Mouse (Mus musculus) testis, adult 2 months (tissue): Measurements from ENCODE around the gene Ebi3. TPM values are rescaled to one million over a fixed set of nuclear protein-coding genes. Genes with fewer than 3 reads are reported as not detected.
"Not testable (repeated sequence)": the region's sequence is repeated elsewhere in the genome, so short reads cannot be mapped to it uniquely, and the experiment has no call there.

Source experiments
- H3K27ac ChIP-seq: fragments of 200-500 bp; 2 replicates; pipeline ENCODE4 v1.5.1; 2012; ENCODE audit warnings: low read depth, low read length; ENCODE audit not compliant: control insufficient read depth, insufficient read depth
- H3K27me3 ChIP-seq: fragments of 200-500 bp; 2 replicates; pipeline ENCODE4 v1.6.1; 2012; ENCODE audit warnings: mild to moderate bottlenecking, low read length, moderate library complexity; ENCODE audit not compliant: control insufficient read depth, insufficient read depth
- H3K36me3 ChIP-seq: fragments of 200-500 bp; 2 replicates; pipeline ENCODE4 v1.6.1; 2012; ENCODE audit warnings: mild to moderate bottlenecking, low read length; ENCODE audit not compliant: control insufficient read depth, insufficient read depth
- H3K4me1 ChIP-seq: fragments of 200-500 bp; 2 replicates; pipeline ENCODE4 v1.6.1; 2012; ENCODE audit warnings: low read length; ENCODE audit not compliant: control insufficient read depth, insufficient read depth
- H3K4me3 ChIP-seq: fragments of 200-500 bp; 2 replicates; pipeline ENCODE4 v1.5.1; 2012; ENCODE audit warnings: low read depth, mild to moderate bottlenecking, low read length, moderate library complexity, mixed read lengths; ENCODE audit not compliant: control insufficient read depth
- CTCF ChIP-seq: fragments of 200-500 bp; IDR thresholded peaks from 2 replicates; pipeline ENCODE4 v1.5.1; 2012; ENCODE audit warnings: low read depth, mild to moderate bottlenecking, inconsistent platforms, low read length, moderate library complexity; ENCODE audit not compliant: control insufficient read depth, insufficient read depth, insufficient replicate concordance
- POLR2A ChIP-seq: fragments of 200-500 bp; IDR thresholded peaks from 2 replicates; pipeline ENCODE4 v1.6.1; 2012; ENCODE audit warnings: low read depth, mild to moderate bottlenecking, inconsistent platforms, low read length, moderate library complexity; ENCODE audit not compliant: control insufficient read depth
- polyA plus RNA-seq: library from polyadenylated mRNA; depleted of rRNA; stranded (reverse); fragments of >200 nt; gene quantifications from 2 replicates; pipeline ENCODE4 v1.2.3, GENCODE M21; 2012

Gene Ebi3
- polyA plus RNA-seq, 1 experiment: 0.75 TPM

- H3K36me3 ChIP-seq: no peaks in the 10 kb centered on the region
- no peaks in the 10 kb centered on the region for H3K27me3 ChIP-seq
- H3K4me3 ChIP-seq: no peak overlapping the region
- H3K4me1 ChIP-seq: no peaks in the 10 kb centered on the region; the same call in 1 of the 2 replicates
- H3K27ac ChIP-seq: no peak overlapping the region
- TF ChIP-seq CTCF: no peak
- TF ChIP-seq POLR2A: no peak
Observed at GRCm38 (mm10) chr17:55933191-55933590, 19.2 kb upstream of the Ebi3 start.

DNA sequence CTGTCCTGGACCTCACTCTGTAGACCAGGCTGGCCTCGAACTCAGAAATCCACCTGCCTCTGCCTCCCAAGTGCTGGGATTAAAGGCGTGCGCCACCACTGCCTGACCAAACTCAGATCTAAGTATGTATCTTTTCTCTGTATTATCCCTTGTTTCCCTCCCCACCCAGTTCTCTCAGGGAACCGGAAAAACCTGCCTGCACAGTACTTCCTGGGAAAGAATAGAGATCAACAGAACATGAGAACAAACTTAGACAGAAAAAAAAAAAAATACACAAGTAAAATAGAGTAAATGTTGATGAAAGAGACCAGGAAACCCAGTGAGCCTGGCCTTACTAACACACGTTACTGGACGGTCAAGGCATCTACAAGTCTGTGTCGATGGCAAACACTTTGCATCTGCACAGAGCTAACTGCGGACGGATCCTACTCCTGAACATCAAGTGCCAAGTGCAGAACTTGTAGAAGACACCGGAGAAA, 8.0 kb upstream of the Ebi3 start:
- H3K27me3 ChIP-seq, H3K4me1 ChIP-seq, H3K36me3 ChIP-seq: not testable (repeated sequence)
- H3K27ac ChIP-seq: peak overlapping the region; percentile 57
- H3K4me3 ChIP-seq: peak overlapping the region; percentile 84

- Histone ChIP-seq H3K27ac (peak overlapping the region; percentile 72), H3K4me3 (peak overlapping the region; percentile 84)
- not testable (repeated sequence) for H3K27me3 ChIP-seq, H3K36me3 ChIP-seq, H3K4me1 ChIP-seq
Observed at GRCm38 (mm10) chr17:55944866-55945682, 7.4 kb upstream of the Ebi3 start.

DNA sequence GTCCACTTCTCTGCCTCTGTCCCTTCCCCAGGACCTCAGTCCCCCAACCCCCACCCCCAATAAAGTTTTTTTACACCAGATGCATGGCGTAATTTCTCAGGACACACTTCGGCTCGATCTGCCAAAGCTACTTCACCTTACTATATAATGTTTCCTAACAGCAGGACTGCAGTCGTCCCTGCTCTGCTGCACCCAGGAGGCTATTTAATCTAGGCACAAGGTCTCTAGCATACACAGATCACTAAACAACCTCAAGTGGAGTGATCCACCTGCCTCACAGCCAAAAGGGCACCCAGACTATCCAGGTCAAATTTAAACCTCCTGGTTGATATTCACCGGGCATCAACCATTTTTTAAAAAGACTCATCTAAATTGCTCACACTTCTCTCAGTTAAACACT, 6.7 kb upstream of the Ebi3 start:
- no peaks in the 10 kb centered on the region for H3K27me3 ChIP-seq
- no peaks in the 10 kb centered on the region for H3K36me3 ChIP-seq
- peak overlapping the region; percentile 84 for H3K4me3 ChIP-seq
- no peaks in the 10 kb centered on the region; the same call in 1 of the 2 replicates for H3K4me1 ChIP-seq
- H3K27ac ChIP-seq: no peak overlapping the region
- TF ChIP-seq CTCF: no peak
- TF ChIP-seq POLR2A: no peak

DNA sequence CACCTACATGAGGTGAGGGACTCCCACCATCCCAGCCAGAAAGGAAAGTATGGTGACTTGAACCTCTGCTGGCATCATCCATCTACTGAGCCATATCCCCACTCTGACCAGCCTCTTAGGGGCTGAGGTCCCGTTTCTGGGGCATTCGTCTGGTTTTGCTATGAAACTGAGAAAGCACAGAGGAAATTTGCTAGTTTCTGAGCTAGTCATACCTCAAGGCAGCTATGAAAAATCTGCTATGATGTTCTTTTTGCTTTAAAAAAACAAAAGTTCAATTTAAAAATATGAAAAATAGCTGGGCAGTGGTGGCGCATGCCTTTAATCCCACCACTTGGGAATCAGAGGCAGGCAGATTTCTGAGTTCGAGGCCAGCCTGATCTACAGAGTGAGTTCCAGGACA, 3.8 kb upstream of the Ebi3 start:
- Histone ChIP-seq H3K36me3 (no peaks in the 10 kb centered on the region), H3K4me3 (no peak overlapping the region), H3K4me1 (no peaks in the 10 kb centered on the region; the same call in 1 of the 2 replicates), H3K27ac (no peak overlapping the region), H3K27me3 (no peaks in the 10 kb centered on the region)
- TF ChIP-seq POLR2A (no peak), CTCF (no peak)

GRCm38 (mm10) chr17:55949400-55949799, 3.0 kb upstream of the Ebi3 start, which contains the start of gene Zfp119b:
Gene Zfp119b (minus strand): TSS chr17:55949500.
- Histone ChIP-seq H3K27ac (no peak within 1 kb of the TSS), H3K4me1 (no peaks in the 10 kb centered on the region; the same call in 1 of the 2 replicates), H3K36me3 (no peaks in the 10 kb centered on the region), H3K27me3 (no peaks in the 10 kb centered on the region), H3K4me3 (no peak within 1 kb of the TSS)
- TF ChIP-seq CTCF: no peak
- no peak for TF ChIP-seq POLR2A

- Histone ChIP-seq H3K4me3 (no peak overlapping the region), H3K27me3 (no peaks in the 10 kb centered on the region), H3K36me3 (no peaks in the 10 kb centered on the region), H3K4me1 (peaks cover 2% of the 10 kb centered on the region; the same call in 1 of the 2 replicates), H3K27ac (no peak overlapping the region)
- TF ChIP-seq POLR2A (no peak), CTCF (no peak)
Observed at GRCm38 (mm10) chr17:55950601-55951000, 1.8 kb upstream of the Ebi3 start.
